Comparison of ENCODE assay signal across 9 mouse cellular contexts in the genomic region with DNA sequence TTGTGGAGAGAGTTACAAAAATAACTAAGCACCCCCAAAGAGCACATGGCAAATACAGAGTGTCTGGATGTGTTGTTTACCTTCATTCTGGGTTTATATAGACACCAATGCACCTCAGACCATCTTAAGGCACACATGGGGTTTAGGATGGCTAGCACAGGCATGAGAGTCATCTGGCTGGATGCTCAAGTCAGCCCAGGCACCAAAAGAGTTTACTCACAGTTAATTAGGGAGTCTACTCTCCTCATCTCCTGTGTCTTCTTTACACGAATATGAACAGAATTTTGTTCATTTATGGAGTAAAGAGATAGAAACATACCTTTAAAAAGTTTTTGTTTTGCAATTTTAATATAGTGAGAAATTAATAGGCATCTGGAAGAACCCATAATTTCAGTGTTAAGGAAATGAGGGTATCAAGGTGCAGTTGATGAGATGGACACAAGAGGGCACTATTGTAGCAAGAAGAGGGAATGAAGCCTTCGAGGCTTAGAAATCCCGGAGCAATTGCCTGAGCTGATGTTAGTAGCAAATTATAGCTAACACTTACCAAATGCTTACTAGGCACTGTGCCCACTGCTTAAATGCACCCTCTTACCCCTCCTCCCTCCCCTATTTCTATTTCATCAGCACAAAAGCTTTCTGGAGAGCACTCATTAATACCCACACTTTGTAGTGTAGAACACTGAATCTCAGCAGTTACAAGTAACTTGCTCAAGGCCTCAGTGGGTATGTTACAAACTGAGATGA.
DNase-seq lines count a peak whose midpoint lies in the region; ATAC-seq and TF ChIP-seq lines count a peak whose summit lies in the region.
"Had no signal": no experiment of that assay in that cellular context is flagged by ENCODE, and none has a peak within 500 bp of the region (broad histone marks: within the 10 kb centered on the region; RNA-seq: fewer than 3 reads in every experiment).

No protein-coding gene starts in this region.

- no peaks in the 10 kb centered on the region for H3K36me3 ChIP-seq in heart, postnatal 0 days (replicated peaks; ENCODE audit: control insufficient read depth, insufficient read depth, low read length)
- H3K36me3 ChIP-seq in heart, embryonic 11.5 days (ENCODE audit: control insufficient read depth, insufficient read depth, low read length) = no peaks in the 10 kb centered on the region
- H3K36me3 ChIP-seq in MEL (ENCODE audit: control insufficient read depth in 1 of 2, insufficient read depth in 2 of 2, low read length in 2 of 2) = no peaks in the 10 kb centered on the region
- no peaks in the 10 kb centered on the region for H3K36me3 ChIP-seq in midbrain, embryonic 15.5 days (replicated peaks)

- peak; percentile 78 for TF ChIP-seq RAD21 in MEL (IDR thresholded peaks at IDR 0.05; ENCODE audit: low read depth, low read length)

- no peak overlapping the region for H3K4me3 ChIP-seq in heart, postnatal 0 days (ENCODE audit: low read depth, low read length)
- H3K4me3 ChIP-seq in heart, embryonic 11.5 days (ENCODE audit: low read depth, low read length) = no peak overlapping the region
- no peak overlapping the region for H3K4me3 ChIP-seq in MEL (ENCODE audit: control insufficient read depth in 1 of 2, insufficient read depth in 1 of 2, low read depth in 2 of 2, low read length in 2 of 2)
- H3K4me3 ChIP-seq in left cerebral cortex, adult 2 months = no peak overlapping the region
- no peak overlapping the region for H3K4me3 ChIP-seq in midbrain, embryonic 15.5 days
- H3K4me3 ChIP-seq: megakaryocyte, embryonic 14.5 days had no signal

- H3K4me1 ChIP-seq in heart, postnatal 0 days (ENCODE audit: control insufficient read depth, insufficient read depth) = peaks cover 11% of the 10 kb centered on the region; the same call in 1 of the 2 replicates
- 0 out of 2 replicates have a peak, but pooled peaks cover 3% of the 10 kb centered on the region for H3K4me1 ChIP-seq in heart, embryonic 11.5 days (ENCODE audit: control insufficient read depth, insufficient read depth, low read length)
- H3K4me1 ChIP-seq in MEL (ENCODE audit: control insufficient read depth in 1 of 2, insufficient read depth in 2 of 2, low read length in 2 of 2) = no peaks in the 10 kb centered on the region
- H3K4me1 ChIP-seq in midbrain, embryonic 15.5 days = no peaks in the 10 kb centered on the region
- H3K4me1 ChIP-seq: megakaryocyte, embryonic 14.5 days had no signal

- TF ChIP-seq CTCF in heart, postnatal 0 days (IDR thresholded peaks at IDR 0.05; ENCODE audit: low read depth) = peak; percentile 73
- TF ChIP-seq CTCF in MEL (IDR thresholded peaks at IDR 0.05 in 2 of 3, conservative IDR thresholded peaks at IDR 0.05 in 1 of 3; ENCODE audit: control insufficient read depth in 1 of 3, insufficient read depth in 1 of 3, low read depth in 2 of 3, low read length in 3 of 3, poor library complexity in 1 of 3, severe bottlenecking in 1 of 3) = peak; percentile 42 to 70 (median 65)
- TF ChIP-seq CTCF in left cerebral cortex, adult 2 months (IDR thresholded peaks at IDR 0.05) = peak; percentile 81

- H3K9me3 ChIP-seq in heart, postnatal 0 days (replicated peaks; ENCODE audit: control insufficient read depth, low read length) = no peaks in the 10 kb centered on the region
- no peaks in the 10 kb centered on the region for H3K9me3 ChIP-seq in heart, embryonic 11.5 days (replicated peaks; ENCODE audit: control insufficient read depth, low read length)
- H3K9me3 ChIP-seq in MEL (replicated peaks; ENCODE audit: insufficient read depth, low read length) = no peaks in the 10 kb centered on the region
- H3K9me3 ChIP-seq in midbrain, embryonic 15.5 days = no peaks in the 10 kb centered on the region

- no peak overlapping the region for H3K4me2 ChIP-seq in heart, postnatal 0 days (ENCODE audit: low read depth, low read length)
- no peak overlapping the region for H3K4me2 ChIP-seq in heart, embryonic 11.5 days
- no peak overlapping the region for H3K4me2 ChIP-seq in midbrain, embryonic 15.5 days

- no peak overlapping the region for H3K9ac ChIP-seq in heart, postnatal 0 days (replicated peaks; ENCODE audit: low read depth, low read length)
- no peak overlapping the region for H3K9ac ChIP-seq in heart, embryonic 11.5 days (ENCODE audit: low read depth, low read length)
- H3K9ac ChIP-seq in MEL (ENCODE audit: control insufficient read depth, low read depth, low read length, poor library complexity, severe bottlenecking) = no peak overlapping the region
- no peak overlapping the region for H3K9ac ChIP-seq in midbrain, embryonic 15.5 days

- WGBS in heart, postnatal 0 days = 9% methylated on average over 3 of the region's 3 CpGs
- WGBS in heart, embryonic 11.5 days (ENCODE audit: insufficient replicate concordance) = under 1% methylated on average over 3 of the region's 3 CpGs
- 2% methylated on average over 3 of the region's 3 CpGs for WGBS in midbrain, embryonic 15.5 days

- no peak for TF ChIP-seq POLR2A in MEL (IDR thresholded peaks at IDR 0.05; ENCODE audit: control insufficient read depth in 1 of 2, insufficient read depth in 1 of 2, low read depth in 1 of 2, low read length in 2 of 2, poor library complexity in 1 of 2)

- peak; percentile 51 for DNase-seq in heart, postnatal 0 days (ENCODE audit: low spot score)
- peak; percentile 52 for DNase-seq in MEL (ENCODE audit: low read depth, low spot score)
- DNase-seq in heart, postnatal 36 days = peak; percentile 35 to 46
- DNase-seq in left cerebral cortex, adult 2 months (ENCODE audit: extremely low spot score in 1 of 2, low spot score in 2 of 2) = peak; percentile 50 to 55

- no peaks in the 10 kb centered on the region for H3K27me3 ChIP-seq in heart, postnatal 0 days (ENCODE audit: control insufficient read depth, insufficient read depth, low read length)
- H3K27me3 ChIP-seq in heart, embryonic 11.5 days (ENCODE audit: control insufficient read depth, insufficient read depth, low read length) = no peaks in the 10 kb centered on the region
- no peaks in the 10 kb centered on the region for H3K27me3 ChIP-seq in MEL (ENCODE audit: control insufficient read depth in 1 of 2, insufficient read depth in 2 of 2, low read length in 2 of 2)
- H3K27me3 ChIP-seq in midbrain, embryonic 15.5 days (replicated peaks) = no peaks in the 10 kb centered on the region
- H3K27me3 ChIP-seq: megakaryocyte, embryonic 14.5 days had no signal

- intact Hi-C loops in heart, postnatal 36 days (cut with DNase I) = loop anchor here (1.0 to 5.0 kb wide), 3 partner anchors 337 to 1120 kb away; no protein-coding TSS in a partner anchor
- intact Hi-C loops in left cerebral cortex, adult 2 months (cut with DNase I) = loop anchor here (2.0 to 10.0 kb wide), 2 partner anchors 1121 to 1319 kb away; no protein-coding TSS in a partner anchor

- no peaks in the 10 kb centered on the region for H3K79me2 ChIP-seq in MEL (ENCODE audit: control insufficient read depth, insufficient read depth, low read length, poor library complexity)

- H3K27ac ChIP-seq in heart, postnatal 0 days (ENCODE audit: low read depth) = no peak overlapping the region
- H3K27ac ChIP-seq in heart, embryonic 11.5 days (ENCODE audit: low read depth, low read length) = no peak overlapping the region
- H3K27ac ChIP-seq in MEL (ENCODE audit: control insufficient read depth, low read depth, low read length) = no peak overlapping the region
- no peak overlapping the region for H3K27ac ChIP-seq in left cerebral cortex, adult 2 months
- H3K27ac ChIP-seq in midbrain, embryonic 15.5 days = no peak overlapping the region

- no peak for TF ChIP-seq EP300 in heart, postnatal 0 days (IDR thresholded peaks at IDR 0.05; ENCODE audit: low read depth)
- no peak for TF ChIP-seq EP300 in MEL (IDR thresholded peaks at IDR 0.05; ENCODE audit: low read depth in 1 of 2, low read length in 2 of 2)

- no peak for ATAC-seq in heart, postnatal 0 days (ENCODE audit: insufficient read depth, low read depth)
- no peak for ATAC-seq in heart, embryonic 11.5 days (replicated peaks; ENCODE audit: insufficient number of reproducible peaks, low FRiP score, low TSS enrichment)
- ATAC-seq in common myeloid progenitor, adult 5-6 weeks (replicated peaks; ENCODE audit: low read depth, poor library complexity, severe bottlenecking) = peak; percentile 77; the same call in 1 of the 2 replicates
- peak; percentile 82 for ATAC-seq in midbrain, embryonic 15.5 days (replicated peaks)
- ATAC-seq in activated CD4-positive, CD25-positive, alpha-beta regulatory T cell, adult 4 months = no peak

TF ChIP-seq in MEL, 35 proteins besides CTCF, POLR2A, EP300 and RAD21:
- TF ChIP-seq CHD2 (IDR thresholded peaks at IDR 0.05; ENCODE audit: low read length) = no peak
- TF ChIP-seq USF2 (IDR thresholded peaks at IDR 0.05; ENCODE audit: borderline replicate concordance in 1 of 2, insufficient read depth in 1 of 2, low read depth in 1 of 2, low read length in 2 of 2) = no peak
- peak; percentile 68 for TF ChIP-seq SMC3 (IDR thresholded peaks at IDR 0.05; ENCODE audit: low read depth, low read length)
- TF ChIP-seq ZC3H11A (IDR thresholded peaks at IDR 0.05; ENCODE audit: low read depth, low read length) = peak; percentile 55
- no peak for TF ChIP-seq MAX (IDR thresholded peaks at IDR 0.05; ENCODE audit: low read length)
- no peak for TF ChIP-seq E2F4 (IDR thresholded peaks at IDR 0.05; ENCODE audit: borderline replicate concordance, low read depth, low read length)
- no peak for TF ChIP-seq ETS1 (IDR thresholded peaks at IDR 0.05; ENCODE audit: low read depth, low read length)
- no peak for TF ChIP-seq USF1 (IDR thresholded peaks at IDR 0.05; ENCODE audit: low read depth, low read length)
- no peak for TF ChIP-seq ELF1 (IDR thresholded peaks at IDR 0.05; ENCODE audit: low read depth, low read length)
- no peak for TF ChIP-seq GABPA (IDR thresholded peaks at IDR 0.05; ENCODE audit: low read depth, low read length)
- no peak for TF ChIP-seq MAFK (IDR thresholded peaks at IDR 0.05; ENCODE audit: borderline replicate concordance, low read depth, low read length)
- no peak for TF ChIP-seq POLR2AphosphoS2 (IDR thresholded peaks at IDR 0.05; ENCODE audit: low read length)
- no peak for TF ChIP-seq RCOR1 (IDR thresholded peaks at IDR 0.05; ENCODE audit: low read depth, low read length)
- TF ChIP-seq NELFE (IDR thresholded peaks at IDR 0.05; ENCODE audit: low read depth, low read length) = no peak
- TF ChIP-seq MYC (IDR thresholded peaks at IDR 0.05; ENCODE audit: low read depth, low read length) = no peak

Comparison
In these comparisons a context has a peak if more than half of its experiments do, and no peak if none do; other contexts are left out.
1. ATAC-seq: peak in common myeloid progenitor, adult 5-6 weeks (single experiment) and midbrain, embryonic 15.5 days (single experiment); none in heart, postnatal 0 days (single experiment), heart, embryonic 11.5 days (single experiment) and activated CD4-positive, CD25-positive, alpha-beta regulatory T cell, adult 4 months (single experiment).
2. Peak in every context shown above with its lines, with median percentiles within 50 percentile points of each other: DNase-seq and CTCF ChIP-seq.